Mouse (Mus musculus): ENCODE results near the gene Lsm12. TPM values are rescaled to one million over a fixed set of nuclear protein-coding genes. Genes with fewer than 3 reads are reported as not detected.

The Lsm12 gene
- polyA plus RNA-seq (2017; shearing (Covaris generic)), result 76.2 TPM

GRCm38 (mm10) chr11:102184646-102185495, at the start of gene Lsm12:
Gene Lsm12, minus strand, starts transcription at chr11:102185296.

DNA sequence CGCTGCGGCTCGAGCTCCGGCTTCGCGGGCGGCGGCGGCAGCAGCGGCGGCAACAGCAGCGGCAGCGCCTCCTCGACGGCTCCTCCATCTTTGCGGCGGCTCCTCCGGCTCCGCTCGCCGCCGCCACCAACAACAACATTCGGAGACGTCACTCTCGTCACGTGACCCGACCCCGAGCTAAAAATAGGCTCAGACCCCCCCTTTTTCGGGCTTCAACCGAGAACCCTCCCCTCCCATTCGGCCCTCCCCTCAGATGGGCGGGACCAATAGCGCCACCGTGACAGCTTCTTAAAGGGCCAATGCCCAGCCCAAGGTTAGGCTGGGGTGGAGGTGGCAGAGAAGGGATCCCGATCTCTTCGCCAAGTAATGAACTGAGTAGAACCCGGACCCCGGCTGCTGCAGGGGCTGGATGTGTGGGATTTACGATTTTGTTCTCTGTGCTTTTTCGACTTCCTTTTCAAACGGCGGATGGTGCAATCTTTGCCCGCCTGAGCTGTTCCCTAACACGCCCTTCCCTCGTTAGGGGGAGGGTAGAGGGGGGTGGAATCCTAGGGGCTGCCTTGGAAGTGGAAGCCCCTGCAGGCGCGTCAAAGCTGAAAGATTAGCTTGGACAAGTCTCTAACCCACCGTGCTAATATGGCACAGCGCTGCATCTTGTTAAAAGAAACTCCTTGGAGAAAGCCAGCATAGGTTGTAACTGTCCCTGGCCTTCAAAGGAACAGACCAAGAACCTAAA, 45.1 kb upstream of the Lsm12 start, which contains the start of gene Hdac5:
Gene Hdac5 (minus strand): TSS at position 161 of the 736 bp plus-strand sequence.

GRCm38 (mm10) chr11:102189461-102190436, 4.7 kb upstream of the Lsm12 start, which contains the start of gene G6pc3:
Gene G6pc3, plus strand, starts transcription at chr11:102189620.

GRCm38 (mm10) chr11:102156039-102156785, 28.9 kb downstream of the Lsm12 start, which contains the start of gene Tmem101:
Gene Tmem101, minus strand, starts transcription at chr11:102156404.

GRCm38 (mm10) chr11:102145471-102146001, 39.6 kb downstream of the Lsm12 start, which contains the start of gene Nags:
Gene Nags, plus strand, starts transcription at chr11:102145513.

Other genes with a start within 250 kb of the Lsm12 start
- gene Sost, start 218.3 kb downstream of the Lsm12 start, polyA plus RNA-seq (2017; shearing (Covaris generic)), result not detected
- gene Cfap97d1, start 201.0 kb downstream of the Lsm12 start, polyA plus RNA-seq (2017; shearing (Covaris generic)), result not detected
- gene Dusp3, start 198.3 kb downstream of the Lsm12 start, polyA plus RNA-seq (2017; shearing (Covaris generic)), result 1.8 TPM
- gene Mpp3, start 156.8 kb downstream of the Lsm12 start, polyA plus RNA-seq (2017; shearing (Covaris generic)), result not detected
- gene Cd300lg, start 143.8 kb downstream of the Lsm12 start, polyA plus RNA-seq (2017; shearing (Covaris generic)), result not detected
- gene Mpp2, start 96.8 kb downstream of the Lsm12 start, polyA plus RNA-seq (2017; shearing (Covaris generic)), result 6.8 TPM
- not detected for gene Ppy, start 84.0 kb downstream of the Lsm12 start, polyA plus RNA-seq (2017; shearing (Covaris generic))
- gene Pyy, start 77.5 kb downstream of the Lsm12 start, polyA plus RNA-seq (2017; shearing (Covaris generic)), result not detected
- gene Nags, start 39.8 kb downstream of the Lsm12 start, polyA plus RNA-seq (2017; shearing (Covaris generic)), result not detected
- gene Tmem101, start 28.9 kb downstream of the Lsm12 start, polyA plus RNA-seq (2017; shearing (Covaris generic)), result 3.8 TPM
- gene G6pc3, start 4.3 kb upstream of the Lsm12 start, polyA plus RNA-seq (2017; shearing (Covaris generic)), result 36.5 TPM
- 46.4 TPM for gene Hdac5, start 44.9 kb upstream of the Lsm12 start, polyA plus RNA-seq (2017; shearing (Covaris generic))
- gene BC030867, start 63.6 kb upstream of the Lsm12 start, polyA plus RNA-seq (2017; shearing (Covaris generic)), result not detected
- gene Asb16, start 83.4 kb upstream of the Lsm12 start, polyA plus RNA-seq (2017; shearing (Covaris generic)), result not detected
- gene Tmub2, start 99.6 kb upstream of the Lsm12 start, polyA plus RNA-seq (2017; shearing (Covaris generic)), result 44.8 TPM
- gene Atxn7l3, start 111.3 kb upstream of the Lsm12 start, polyA plus RNA-seq (2017; shearing (Covaris generic)), result 18.1 TPM
- gene Ubtf, start 134.4 kb upstream of the Lsm12 start, polyA plus RNA-seq (2017; shearing (Covaris generic)), result 110 TPM
- gene Slc4a1, start 180.9 kb upstream of the Lsm12 start, polyA plus RNA-seq (2017; shearing (Covaris generic)), result not detected
- 6.6 TPM for gene Rundc3a, start 208.1 kb upstream of the Lsm12 start, polyA plus RNA-seq (2017; shearing (Covaris generic))
- gene Slc25a39, start 222.7 kb upstream of the Lsm12 start, polyA plus RNA-seq (2017; shearing (Covaris generic)), result 51.3 TPM
- gene Grn, start 245.0 kb upstream of the Lsm12 start, polyA plus RNA-seq (2017; shearing (Covaris generic)), result 22.9 TPM